Mouse (Mus musculus): Measurements from ENCODE around the gene Lpar1. TPM values are rescaled to one million over a fixed set of nuclear protein-coding genes. Genes with fewer than 3 reads are reported as not detected.

Lpar1 gene
- total RNA-seq, 4 experiments from 2014 or later, result 19.0 to 22.7 (median 22.1) TPM

- no peak for DNase-seq (ENCODE audit: low spot score in 2 of 2)
Measured at GRCm38 (mm10) chr4:58462586-58462985, 91.1 kb downstream of the Lpar1 start.

GRCm38 (mm10) chr4:58453334-58453733 lies 100.4 kb downstream of the Lpar1 start:
- no peak for DNase-seq (ENCODE audit: low spot score in 2 of 2)

GRCm38 (mm10) chr4:58448825-58449224 lies 104.9 kb downstream of the Lpar1 start:
- no peak for DNase-seq (ENCODE audit: low spot score in 2 of 2)

GRCm38 (mm10) chr4:58447841-58448240 lies 105.9 kb downstream of the Lpar1 start:
- no peak for DNase-seq (ENCODE audit: low spot score in 2 of 2)

- DNase-seq (ENCODE audit: low spot score in 2 of 2), result no peak
Measured at GRCm38 (mm10) chr4:58445846-58446245, 107.9 kb downstream of the Lpar1 start.

- DNase-seq (ENCODE audit: low spot score in 2 of 2), result no peak
Measured at GRCm38 (mm10) chr4:58442338-58442737, 111.4 kb downstream of the Lpar1 start.

- DNase-seq (ENCODE audit: low spot score in 2 of 2), result no peak
Measured at GRCm38 (mm10) chr4:58438654-58439053, 115.0 kb downstream of the Lpar1 start.

- no peak for DNase-seq (ENCODE audit: low spot score in 2 of 2)
Measured at GRCm38 (mm10) chr4:58437271-58437670, 116.4 kb downstream of the Lpar1 start.

GRCm38 (mm10) chr4:58423276-58423930 lies 130.3 kb downstream of the Lpar1 start:
- peak in 1 of 2 experiments; percentile 18 for DNase-seq (ENCODE audit: low spot score in 2 of 2)

GRCm38 (mm10) chr4:58419225-58419624 lies 134.5 kb downstream of the Lpar1 start:
- DNase-seq (ENCODE audit: low spot score in 2 of 2), result peak in 1 of 2 experiments; percentile 11

GRCm38 (mm10) chr4:58417319-58417718 lies 136.4 kb downstream of the Lpar1 start:
- DNase-seq (ENCODE audit: low spot score in 2 of 2), result no peak

- no peak for DNase-seq (ENCODE audit: low spot score in 2 of 2)
Measured at GRCm38 (mm10) chr4:58415537-58415936, 138.2 kb downstream of the Lpar1 start.

- no peak for DNase-seq (ENCODE audit: low spot score in 2 of 2)
Measured at GRCm38 (mm10) chr4:58413188-58414185, 140.2 kb downstream of the Lpar1 start.

- DNase-seq (ENCODE audit: low spot score in 2 of 2), result peak; percentile 36 to 48
Measured at GRCm38 (mm10) chr4:58401973-58402501, 151.7 kb downstream of the Lpar1 start.

- DNase-seq (ENCODE audit: low spot score in 2 of 2), result peak; percentile 78 to 80
Measured at GRCm38 (mm10) chr4:58400861-58401341, 152.8 kb downstream of the Lpar1 start.

Small RNAs within 50 kb of the gene (microRNA-seq; reads per million reads assigned to microRNA genes)
- gene Mir3095, result 0 to 0.32 reads per million in 2 experiments

Other genes starting within 250 kb of the Lpar1 start
- gene Olfr267, start 233.8 kb upstream of the Lpar1 start, total RNA-seq (2022), result under 1 TPM in 2 of 4 experiments, not detected in 2; 0.11 to 0.22 TPM